Mouse (Mus musculus): ENCODE measurements at regions not wholly inside any gene's neighbourhood (a gene's known extent, or its start where the extent isn't known, plus 50 kb on each side); places are given as distances from the start of the nearest gene placed in this dataset.

DNA sequence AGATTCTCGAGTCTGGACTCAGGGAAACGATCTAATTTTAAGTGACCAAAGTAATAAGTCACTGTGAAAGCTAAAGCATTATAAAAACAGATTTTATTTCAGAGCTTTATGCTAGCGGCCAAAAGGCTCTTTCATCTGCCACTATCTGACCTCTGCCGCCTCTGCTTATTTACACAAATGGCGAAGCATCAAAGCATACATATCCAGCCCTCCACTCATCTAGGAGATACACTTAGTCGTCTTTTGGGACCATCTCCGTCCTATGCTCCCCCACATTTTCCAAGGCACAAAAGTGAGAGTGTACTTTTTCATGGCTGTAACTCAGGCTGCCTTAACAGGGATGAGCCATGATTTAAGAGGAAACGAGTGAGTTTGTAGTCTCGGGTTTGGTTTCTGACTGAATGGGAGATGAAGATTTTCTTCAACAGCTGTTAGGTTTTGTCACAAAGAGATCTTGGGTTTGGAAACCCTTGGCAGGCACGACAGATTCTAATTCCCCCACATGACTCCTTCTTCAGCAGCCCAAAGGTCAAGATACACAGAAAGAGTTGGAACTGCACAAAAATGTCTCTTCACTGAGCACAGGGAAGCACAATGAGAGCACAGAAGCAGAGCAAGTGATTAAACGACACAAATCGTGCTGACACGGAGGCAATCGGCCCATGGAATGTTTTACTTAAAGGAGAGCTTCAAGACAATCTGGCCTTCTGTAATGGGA is 96.7 kb upstream of the Actbl2 start:
- TF ChIP-seq MAX (IDR thresholded peaks at IDR 0.05; ENCODE audit: low read depth) = no peak
- TF ChIP-seq POLR2A (IDR thresholded peaks at IDR 0.05; ENCODE audit: insufficient read length, low read depth) = no peak

All from myocyte (in vitro differentiated cells).